Mouse (Mus musculus) brain, embryonic 14.5 days (tissue): ENCODE measurements at regions not wholly inside any gene's neighbourhood (a gene's known extent, or its start where the extent isn't known, plus 50 kb on each side); places are given as distances from the start of the nearest gene placed in this dataset.

Source experiments
- CTCF ChIP-seq: fragments of 200-500 bp; IDR thresholded peaks from 2 replicates; pipeline ENCODE4 v1.5.1; 2012; ENCODE audit warnings: inconsistent platforms, mild to moderate bottlenecking, moderate library complexity, borderline replicate concordance; ENCODE audit not compliant: insufficient read depth, insufficient read length; ENCODE audit errors: extremely low read depth
- POLR2A ChIP-seq: fragments of 200-500 bp; IDR thresholded peaks from 2 replicates; pipeline ENCODE4 v1.6.1; 2012; ENCODE audit warnings: mild to moderate bottlenecking, inconsistent platforms, borderline replicate concordance; ENCODE audit not compliant: poor library complexity, insufficient read depth, insufficient read length, severe bottlenecking; ENCODE audit errors: extremely low read depth

DNA sequence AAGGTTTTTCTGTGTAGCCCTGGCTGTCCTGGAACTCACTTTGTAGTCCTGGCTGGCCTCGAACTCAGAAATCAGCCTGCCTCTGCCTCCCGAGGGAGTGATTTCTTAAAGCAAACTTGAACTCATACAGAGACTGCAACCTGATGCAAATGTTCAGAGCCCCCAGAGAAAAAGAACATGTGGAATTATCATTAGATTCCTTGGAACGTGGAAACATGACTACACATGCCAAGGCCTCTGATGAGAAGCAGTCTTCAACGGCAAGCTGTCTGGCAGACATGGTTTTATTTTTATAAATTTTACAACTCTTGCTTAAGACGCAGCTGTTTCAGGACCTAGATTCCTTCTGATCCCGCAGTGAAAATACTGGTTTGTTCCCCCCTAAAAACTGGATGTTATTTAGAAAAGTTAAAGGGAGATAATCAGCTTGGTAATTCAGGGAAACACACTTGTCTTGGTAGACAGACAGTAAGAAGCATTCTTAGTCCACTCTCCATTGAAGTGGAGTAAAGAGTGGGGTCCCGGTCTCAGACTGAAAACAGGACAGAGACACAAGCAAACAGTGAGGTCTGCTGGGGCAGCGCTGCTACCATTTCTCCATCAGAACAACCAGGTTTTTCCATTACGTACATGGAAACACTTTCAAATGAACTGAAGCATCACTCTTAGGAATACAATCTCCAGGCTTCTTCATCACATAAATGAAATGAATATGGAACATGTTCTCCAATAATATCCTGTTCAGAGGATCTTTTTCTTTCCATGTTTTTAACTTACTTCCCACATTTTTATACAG, 89.4 kb downstream of the Pcdh18 start:
- TF ChIP-seq POLR2A (no peak), CTCF (no peak)
